Mouse (Mus musculus) ES-E14 (cell line): Measurements from ENCODE around the gene Tent5c.

Source experiments
- MAFK ChIP-seq: IDR thresholded peaks from 2 replicates; pipeline ENCODE4 v1.6.1; 2014; ENCODE audit warnings: mild to moderate bottlenecking, low read depth, low read length, inconsistent platforms; ENCODE audit not compliant: insufficient read depth
- ZC3H11A ChIP-seq: IDR thresholded peaks from 2 replicates; pipeline ENCODE4 v1.6.1; 2012; ENCODE audit warnings: low read depth, mild to moderate bottlenecking, inconsistent platforms, low read length, borderline replicate concordance

GRCm38 (mm10) chr3:100417772-100418311, 71.3 kb downstream of the Tent5c start:
- TF ChIP-seq MAFK (no peak), ZC3H11A (no peak)
